Mouse (Mus musculus) MEL (cell line): ENCODE results near the gene Opa3. TPM values are rescaled to one million over a fixed set of nuclear protein-coding genes. Genes with fewer than 3 reads are reported as not detected.

ENCODE experiments used
- DNase-seq: peaks from one replicate; pipeline ENCODE4 v3.0.0; 2011; ENCODE audit warnings: low read depth, low spot score
- H3K27ac ChIP-seq: 2 replicates; pipeline ENCODE4 v1.5.1; 2012; ENCODE audit warnings: low read depth, mild to moderate bottlenecking, control low read depth, low read length, moderate library complexity; ENCODE audit not compliant: control insufficient read depth
- H3K27me3 ChIP-seq, 2 experiments: fragments of 150-350 bp in 1 of 2; sonication (generic) in 1 of 2; 2 replicates each; pipeline ENCODE4 v1.6.1; 2012; ENCODE audit warnings: low read length in 2 of 2, mild to moderate bottlenecking in 2 of 2, improper control_type of control experiment in 1 of 2, moderate library complexity in 1 of 2; ENCODE audit not compliant: insufficient read depth in 2 of 2, control insufficient read depth in 1 of 2
- H3K36me3 ChIP-seq, 2 experiments: 2 replicates each; pipeline ENCODE4 v1.6.1; 2012 to 2014; ENCODE audit warnings: low read length in 2 of 2, improper control_type of control experiment in 1 of 2, inconsistent platforms in 1 of 2, mild to moderate bottlenecking in 1 of 2; ENCODE audit not compliant: insufficient read depth in 2 of 2, control insufficient read depth in 1 of 2
- H3K4me1 ChIP-seq, 2 experiments: fragments of 150-350 bp in 1 of 2; sonication (generic) in 1 of 2; 2 replicates each; pipeline ENCODE4 v1.6.1; 2012; ENCODE audit warnings: low read length in 2 of 2, improper control_type of control experiment in 1 of 2, mild to moderate bottlenecking in 1 of 2; ENCODE audit not compliant: insufficient read depth in 2 of 2, control insufficient read depth in 1 of 2
- H3K4me3 ChIP-seq, 2 experiments: fragments of 150-350 bp in 1 of 2; sonication (generic) in 1 of 2; 2 replicates each; pipeline ENCODE4 v1.5.1; 2012; ENCODE audit warnings: low read depth in 2 of 2, low read length in 2 of 2, mild to moderate bottlenecking in 2 of 2, moderate library complexity in 2 of 2, control low read depth in 1 of 2, improper control_type of control experiment in 1 of 2; ENCODE audit not compliant: control insufficient read depth in 1 of 2, insufficient read depth in 1 of 2
- H3K79me2 ChIP-seq: 2 replicates; pipeline ENCODE4 v1.6.1; 2012; ENCODE audit warnings: mild to moderate bottlenecking, low read length, moderate library complexity; ENCODE audit not compliant: control insufficient read depth, poor library complexity, insufficient read depth
- H3K9ac ChIP-seq: 2 replicates; pipeline ENCODE4 v1.6.1; 2012; ENCODE audit warnings: low read depth, mild to moderate bottlenecking, control low read depth, low read length, moderate library complexity; ENCODE audit not compliant: control insufficient read depth, poor library complexity, severe bottlenecking
- H3K9me3 ChIP-seq: fragments of 150-350 bp; sonication (generic); replicated peaks from 2 replicates; pipeline ENCODE4 v1.6.1; 2012; ENCODE audit warnings: mild to moderate bottlenecking, low read length, improper control_type of control experiment, moderate library complexity; ENCODE audit not compliant: insufficient read depth
- CHD2 ChIP-seq: IDR thresholded peaks from 2 replicates; pipeline ENCODE4 v1.6.1; 2011; ENCODE audit warnings: low read length, improper control_type of control experiment
- CTCF ChIP-seq, 3 experiments: IDR thresholded peaks in 2 of 3; conservative IDR thresholded peaks in 1 of 3; 2 replicates each; pipeline ENCODE4 v1.5.1; 2011 to 2012; ENCODE audit warnings: low read length in 3 of 3, low read depth in 2 of 3, mild to moderate bottlenecking in 2 of 3, improper control_type of control experiment in 1 of 3, inconsistent platforms in 1 of 3, mixed read lengths in 1 of 3, moderate library complexity in 1 of 3; ENCODE audit not compliant: control insufficient read depth in 1 of 3, insufficient read depth in 1 of 3, poor library complexity in 1 of 3, severe bottlenecking in 1 of 3
- EP300 ChIP-seq, 2 experiments: IDR thresholded peaks; 2 replicates each; pipeline ENCODE4 v1.6.1; 2011; ENCODE audit warnings: improper control_type of control experiment in 2 of 2, low read length in 2 of 2, low read depth in 1 of 2, mild to moderate bottlenecking in 1 of 2
- ETS1 ChIP-seq: IDR thresholded peaks from 2 replicates; pipeline ENCODE4 v1.6.1; 2012; ENCODE audit warnings: low read depth, mild to moderate bottlenecking, inconsistent platforms, low read length, improper control_type of control experiment, moderate library complexity
- GABPA ChIP-seq: IDR thresholded peaks from 2 replicates; pipeline ENCODE4 v1.6.1; 2012; ENCODE audit warnings: low read depth, mild to moderate bottlenecking, inconsistent platforms, low read length, improper control_type of control experiment, moderate library complexity
- JUND ChIP-seq: IDR thresholded peaks from 2 replicates; pipeline ENCODE4 v1.6.1; 2011; ENCODE audit warnings: low read depth, mild to moderate bottlenecking, improper control_type of control experiment, low read length
- MAX ChIP-seq: IDR thresholded peaks from 2 replicates; pipeline ENCODE4 v1.6.1; 2011; ENCODE audit warnings: low read length, improper control_type of control experiment
- MEF2A ChIP-seq: IDR thresholded peaks from 2 replicates; pipeline ENCODE4 v1.6.1; 2014; ENCODE audit warnings: low read depth, mild to moderate bottlenecking, inconsistent platforms, low read length, improper control_type of control experiment; ENCODE audit not compliant: poor library complexity, insufficient replicate concordance, severe bottlenecking; ENCODE audit errors: extremely low read depth
- MYB ChIP-seq: IDR thresholded peaks from 2 replicates; pipeline ENCODE4 v1.6.1; 2011; ENCODE audit warnings: mild to moderate bottlenecking, low read depth, low read length, improper control_type of control experiment
- MYC ChIP-seq: IDR thresholded peaks from 2 replicates; pipeline ENCODE4 v1.6.1; 2011; ENCODE audit warnings: low read depth, mild to moderate bottlenecking, low read length, improper control_type of control experiment, moderate library complexity
- NELFE ChIP-seq: IDR thresholded peaks from 2 replicates; pipeline ENCODE4 v1.6.1; 2011; ENCODE audit warnings: low read depth, low read length, improper control_type of control experiment
- NRF1 ChIP-seq: IDR thresholded peaks from 2 replicates; pipeline ENCODE4 v1.6.1; 2014; ENCODE audit warnings: low read depth, mild to moderate bottlenecking, inconsistent platforms, low read length, improper control_type of control experiment, moderate library complexity; ENCODE audit not compliant: poor library complexity, insufficient read depth, severe bottlenecking
- POLR2AphosphoS2 ChIP-seq: IDR thresholded peaks from 2 replicates; pipeline ENCODE4 v1.6.1; 2011; ENCODE audit warnings: low read length, improper control_type of control experiment
- POLR2AphosphoS5 ChIP-seq: IDR thresholded peaks from 2 replicates; pipeline ENCODE4 v1.6.1; 2012; ENCODE audit warnings: low read depth, borderline replicate concordance, mild to moderate bottlenecking, inconsistent platforms, low read length, moderate library complexity, mixed read lengths
- RAD21 ChIP-seq: IDR thresholded peaks from 2 replicates; pipeline ENCODE4 v1.6.1; 2011; ENCODE audit warnings: mild to moderate bottlenecking, low read depth, low read length, improper control_type of control experiment
- RCOR1 ChIP-seq: IDR thresholded peaks from 2 replicates; pipeline ENCODE4 v1.6.1; 2012; ENCODE audit warnings: low read depth, mild to moderate bottlenecking, inconsistent platforms, low read length, improper control_type of control experiment
- SMC3 ChIP-seq: IDR thresholded peaks from 2 replicates; pipeline ENCODE4 v1.6.1; 2011; ENCODE audit warnings: low read depth, low read length, improper control_type of control experiment
- TAL1 ChIP-seq: IDR thresholded peaks from 2 replicates; pipeline ENCODE4 v1.6.1; 2012; ENCODE audit warnings: mild to moderate bottlenecking, inconsistent platforms, low read length, moderate library complexity, mixed read lengths
- TBP ChIP-seq: IDR thresholded peaks from 2 replicates; pipeline ENCODE4 v1.8.0; 2011; ENCODE audit warnings: low read depth, low read length, improper control_type of control experiment
- TCF12 ChIP-seq: IDR thresholded peaks from 2 replicates; pipeline ENCODE4 v1.6.1; 2014; ENCODE audit warnings: low read depth, mild to moderate bottlenecking, inconsistent platforms, low read length, improper control_type of control experiment, moderate library complexity
- USF1 ChIP-seq: IDR thresholded peaks from 2 replicates; pipeline ENCODE4 v1.6.1; 2014; ENCODE audit warnings: low read depth, mild to moderate bottlenecking, inconsistent platforms, low read length, improper control_type of control experiment, moderate library complexity
- USF2 ChIP-seq, 2 experiments: IDR thresholded peaks; 2 replicates each; pipeline ENCODE4 v1.6.1; 2011 to 2012; ENCODE audit warnings: improper control_type of control experiment in 2 of 2, low read length in 2 of 2, borderline replicate concordance in 1 of 2, inconsistent platforms in 1 of 2, low read depth in 1 of 2, mild to moderate bottlenecking in 1 of 2; ENCODE audit not compliant: insufficient read depth in 1 of 2
- ZC3H11A ChIP-seq: IDR thresholded peaks from 2 replicates; pipeline ENCODE4 v1.6.1; 2012; ENCODE audit warnings: low read depth, mild to moderate bottlenecking, inconsistent platforms, low read length, improper control_type of control experiment
- ZKSCAN1 ChIP-seq: IDR thresholded peaks from 2 replicates; pipeline ENCODE4 v1.6.1; 2012; ENCODE audit warnings: low read depth, mild to moderate bottlenecking, inconsistent platforms, low read length, improper control_type of control experiment, moderate library complexity
- ZMIZ1 ChIP-seq: IDR thresholded peaks from 2 replicates; pipeline ENCODE4 v1.6.1; 2012; ENCODE audit warnings: low read depth, mild to moderate bottlenecking, inconsistent platforms, low read length, improper control_type of control experiment, moderate library complexity
- ZNF384 ChIP-seq: IDR thresholded peaks from 2 replicates; pipeline ENCODE4 v1.6.1; 2012; ENCODE audit warnings: low read depth, mild to moderate bottlenecking, inconsistent platforms, low read length, improper control_type of control experiment
- polyA plus RNA-seq, 2 experiments: library from polyadenylated mRNA; stranded (reverse) in 1 of 2; unstranded in 1 of 2; fragments of >175 nt in 1 of 2; fragments of >200 nt in 1 of 2; gene quantifications; 2 replicates each; pipeline versions ENCODE4 v1.2.1 to v1.2.4; 2012; ENCODE audit warnings: low replicate concordance in 2 of 2, low read depth in 1 of 2; ENCODE audit not compliant: insufficient read length in 2 of 2, insufficient read depth in 1 of 2, missing spikeins in 1 of 2
- total RNA-seq: library from RNA; depleted of rRNA; stranded (reverse); fragments of 300-350 nt; gene quantifications from 2 replicates; pipeline ENCODE4 v1.2.3, GENCODE M21; 2012

The Opa3 gene
- total and polyA plus RNA-seq, 3 experiments, result 18.5 to 85.4 (median 37.2) TPM

GRCm38 (mm10) chr7:19240905-19241463 is 12.8 kb downstream of the Opa3 start:
- H3K9ac ChIP-seq, result no peak overlapping the region
- H3K4me3 ChIP-seq, result no peak overlapping the region
- TF ChIP-seq CHD2, result no peak
- no peak for TF ChIP-seq ZNF384
- TF ChIP-seq CTCF (IDR thresholded peaks at IDR 0.05 in 2 of 3, conservative IDR thresholded peaks at IDR 0.05 in 1 of 3; ENCODE audit: control insufficient read depth in 1 of 3, insufficient read depth in 1 of 3, low read depth in 2 of 3, low read length in 3 of 3, poor library complexity in 1 of 3, severe bottlenecking in 1 of 3), result no peak
- no peak for TF ChIP-seq ZKSCAN1
- no peak for TF ChIP-seq SMC3
- TF ChIP-seq GABPA, result no peak
- no peak for TF ChIP-seq NRF1
- TF ChIP-seq TCF12, result no peak
- TF ChIP-seq RCOR1, result no peak
- TF ChIP-seq POLR2AphosphoS5, result no peak
- TF ChIP-seq MAX, result no peak
- no peak for TF ChIP-seq MYC
- H3K9me3 ChIP-seq, result no peaks in the 10 kb centered on the region
- DNase-seq, result no peak
- peaks cover 4 to 8% of the 10 kb centered on the region in 2 experiments; a peak in 1 of 4 replicates for H3K4me1 ChIP-seq
- no peaks in the 10 kb centered on the region for H3K27me3 ChIP-seq
- H3K36me3 ChIP-seq, result peaks cover 4 to 6% of the 10 kb centered on the region in 2 experiments; a peak in 3 of 4 replicates
- no peak overlapping the region for H3K27ac ChIP-seq
- H3K79me2 ChIP-seq, result peaks cover 13% of the 10 kb centered on the region

- no peak overlapping the region for H3K9ac ChIP-seq
- H3K4me1 ChIP-seq, result peaks cover 4 to 18% of the 10 kb centered on the region in 2 experiments; a peak in 3 of 4 replicates
- no peak for DNase-seq
- TF ChIP-seq TBP (no peak), ZC3H11A (no peak), USF2 (IDR thresholded peaks at IDR 0.05; ENCODE audit: borderline replicate concordance in 1 of 2, insufficient read depth in 1 of 2, low read depth in 1 of 2, low read length in 2 of 2) (no peak), EP300 (IDR thresholded peaks at IDR 0.05; ENCODE audit: low read depth in 1 of 2, low read length in 2 of 2) (no peak), NELFE (no peak), RAD21 (no peak), SMC3 (no peak), TAL1 (no peak), ETS1 (no peak), MEF2A (no peak), ZMIZ1 (no peak), MYB (no peak), ZNF384 (no peak), RCOR1 (no peak), JUND (no peak), POLR2AphosphoS2 (no peak), USF1 (no peak), POLR2AphosphoS5 (no peak)
- H3K27ac ChIP-seq, result no peak overlapping the region
- H3K36me3 ChIP-seq, result peaks cover 4 to 16% of the 10 kb centered on the region in 2 experiments; a peak in 3 of 4 replicates
- no peaks in the 10 kb centered on the region for H3K27me3 ChIP-seq
- H3K4me3 ChIP-seq, result no peak overlapping the region
- H3K9me3 ChIP-seq, result no peaks in the 10 kb centered on the region
- H3K79me2 ChIP-seq, result peaks cover 8% of the 10 kb centered on the region
Measured at GRCm38 (mm10) chr7:19242005-19242404, 13.9 kb downstream of the Opa3 start.
